Mouse (Mus musculus): ENCODE measurements around the gene Gm1123. TPM values are rescaled to one million over a fixed set of nuclear protein-coding genes. Genes with fewer than 3 reads are reported as not detected.
A peak's percentile ranks its signal among the peaks of the same experiment; 100 is the strongest.

Gene Gm1123
- polyA plus RNA-seq, 1 experiment from 2014 or later = 0.14 TPM

DNA sequence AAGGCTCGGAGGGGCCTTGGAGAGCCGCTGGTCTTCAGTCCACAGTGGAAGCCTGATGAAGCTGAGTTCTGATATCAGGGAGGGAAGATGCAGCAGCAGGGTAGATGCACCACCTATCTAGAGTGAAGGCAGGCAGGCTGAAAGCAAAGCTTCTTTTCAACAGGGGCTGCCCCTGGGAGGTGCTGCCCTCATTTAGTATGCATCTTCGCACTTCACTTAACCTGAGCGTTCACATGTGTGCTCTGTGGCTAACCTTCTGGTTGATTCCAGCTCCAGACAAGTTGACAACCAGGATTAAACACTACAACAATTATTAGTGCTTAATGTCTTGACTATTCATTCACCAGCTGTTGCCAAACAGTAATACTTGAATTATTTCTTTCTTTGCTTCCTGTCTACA, 41.4 kb downstream of the Gm1123 start:
- ATAC-seq = no peak
- no peak overlapping the region for H3K9ac ChIP-seq
- no peaks in the 10 kb centered on the region for H3K9me3 ChIP-seq (replicated peaks)
- no peak overlapping the region for H3K4me3 ChIP-seq
- 86% methylated on average over 4 of the region's 4 CpGs for WGBS
- H3K27ac ChIP-seq = no peak overlapping the region
- no peaks in the 10 kb centered on the region for H3K4me1 ChIP-seq
- H3K36me3 ChIP-seq (ENCODE audit: poor library complexity, severe bottlenecking) = peaks cover 30% of the 10 kb centered on the region; the same call in 1 of the 2 replicates
- no peaks in the 10 kb centered on the region for H3K27me3 ChIP-seq
- H3K4me2 ChIP-seq = no peak overlapping the region

DNA sequence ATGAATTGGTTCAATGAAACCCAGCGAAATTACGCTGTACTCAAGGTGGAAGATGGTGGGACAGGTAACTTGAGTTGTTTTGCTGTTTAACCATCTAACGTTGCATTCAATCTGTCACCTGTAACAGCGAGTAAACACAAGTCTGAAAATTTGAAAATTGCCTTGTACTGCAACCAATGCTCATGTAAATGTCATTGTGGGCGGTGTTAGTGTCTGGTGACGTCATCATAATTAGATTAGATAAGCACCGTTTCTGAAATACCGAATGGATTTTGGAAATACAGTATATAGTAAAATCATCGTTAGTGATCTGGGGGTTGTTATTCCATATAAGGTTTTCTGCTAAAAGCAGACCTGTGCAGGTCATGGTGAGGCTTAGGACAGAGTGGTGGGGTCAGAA, 48.4 kb downstream of the Gm1123 start:
- Histone ChIP-seq H3K27me3 (peaks cover 15% of the 10 kb centered on the region), H3K27ac (no peak overlapping the region), H3K4me1 (peaks cover 11% of the 10 kb centered on the region), H3K36me3 (ENCODE audit: poor library complexity, severe bottlenecking) (no peaks in the 10 kb centered on the region), H3K9me3 (replicated peaks) (no peaks in the 10 kb centered on the region), H3K9ac (peak overlapping the region; percentile 84), H3K4me2 (peak overlapping the region; percentile 84), H3K4me3 (peak overlapping the region; percentile 83)
- WGBS = 51% methylated on average over 9 of the region's 9 CpGs
- no peak for ATAC-seq

DNA sequence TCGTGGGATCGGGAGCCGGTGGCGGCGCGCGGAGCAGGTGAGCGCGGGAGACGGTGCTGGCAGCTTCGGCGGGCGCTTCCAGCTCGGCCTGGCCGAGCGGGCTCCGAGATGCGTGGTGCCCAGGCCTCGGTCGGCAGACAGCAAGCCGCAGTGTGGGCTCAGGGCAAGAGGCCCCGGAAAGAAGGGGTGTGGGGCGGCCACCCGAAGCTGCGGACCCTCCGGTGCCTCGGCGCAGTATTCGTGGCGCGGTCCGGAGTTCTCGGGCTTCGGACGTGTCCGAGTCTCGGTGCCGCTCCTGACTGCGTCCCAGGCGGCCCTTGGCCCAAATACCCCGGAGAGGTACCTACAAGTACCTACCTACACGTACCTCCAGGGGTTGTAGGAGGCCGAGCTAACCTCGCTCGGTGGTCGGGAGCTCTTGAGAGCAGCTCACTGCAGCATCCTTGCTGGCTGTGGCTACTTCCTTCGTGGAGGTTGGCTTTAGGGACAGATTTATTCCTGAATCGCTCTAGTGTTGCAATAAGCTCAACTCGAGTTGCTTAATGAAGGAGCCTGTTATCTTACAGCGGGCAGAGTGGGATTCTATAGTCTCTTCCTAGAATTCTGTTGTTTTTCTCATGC, 48.9 kb downstream of the Gm1123 start:
- Histone ChIP-seq H3K36me3 (ENCODE audit: poor library complexity, severe bottlenecking) (no peaks in the 10 kb centered on the region), H3K27me3 (peaks cover 16% of the 10 kb centered on the region), H3K4me1 (peaks cover 11% of the 10 kb centered on the region), H3K4me2 (peak overlapping the region; percentile 84), H3K4me3 (peak overlapping the region; percentile 83), H3K27ac (no peak overlapping the region; the same call in 1 of the 2 replicates), H3K9me3 (replicated peaks) (no peaks in the 10 kb centered on the region), H3K9ac (peak overlapping the region; percentile 84)
- WGBS = under 1% methylated on average over 48 of the region's 50 CpGs
- ATAC-seq = peak; percentile 52

DNA sequence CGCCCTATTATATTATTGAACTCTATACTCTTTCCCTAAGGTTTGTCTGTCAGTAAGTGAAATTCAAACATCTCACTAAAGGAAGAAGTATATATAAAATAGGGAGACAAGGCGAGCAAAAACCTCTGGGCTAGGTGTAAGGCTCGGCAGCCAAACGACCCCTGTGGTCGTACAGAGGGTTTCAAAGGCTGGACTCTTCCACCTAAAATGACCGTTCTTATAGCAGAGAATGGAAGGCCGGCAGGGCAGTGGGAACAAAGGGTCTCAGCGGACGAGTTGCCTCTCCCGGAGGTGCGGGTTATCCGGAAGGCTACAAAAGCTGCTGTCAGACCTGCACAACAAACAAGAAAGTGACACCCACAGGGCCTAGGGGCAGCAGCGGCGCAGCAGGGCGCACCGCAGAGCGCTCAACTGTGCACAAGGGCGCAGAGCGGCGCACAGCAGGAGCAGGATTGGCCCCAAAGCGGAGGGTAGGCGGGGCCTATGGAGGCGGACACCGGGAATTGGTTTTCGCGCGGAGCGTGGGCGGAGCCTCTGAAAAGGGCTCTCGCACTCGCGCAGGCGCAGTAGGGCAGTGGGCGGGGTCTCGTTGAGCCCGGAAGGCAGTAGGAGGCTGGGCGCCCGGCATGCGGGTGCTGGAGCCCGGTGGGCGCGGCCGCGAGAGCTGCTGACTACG, 49.6 kb downstream of the Gm1123 start, which contains the start of gene Faim:
TSS of gene Faim (plus strand) at position 574 of the 676 bp plus-strand sequence.
- H3K4me1 ChIP-seq = peaks cover 11% of the 10 kb centered on the region
- H3K9ac ChIP-seq = peak within 1 kb of the TSS; percentile 84
- peak within 1 kb of the TSS; percentile 83 for H3K4me3 ChIP-seq
- H3K36me3 ChIP-seq (ENCODE audit: poor library complexity, severe bottlenecking) = no peaks in the 10 kb centered on the region
- ATAC-seq = peak; percentile 99
- H3K4me2 ChIP-seq = peak within 1 kb of the TSS; percentile 84
- H3K27ac ChIP-seq = peak within 1 kb of the TSS; percentile 51
- no peaks in the 10 kb centered on the region for H3K9me3 ChIP-seq (replicated peaks)
- WGBS = under 1% methylated on average over 45 of the region's 45 CpGs
- peaks cover 16% of the 10 kb centered on the region for H3K27me3 ChIP-seq

DNA sequence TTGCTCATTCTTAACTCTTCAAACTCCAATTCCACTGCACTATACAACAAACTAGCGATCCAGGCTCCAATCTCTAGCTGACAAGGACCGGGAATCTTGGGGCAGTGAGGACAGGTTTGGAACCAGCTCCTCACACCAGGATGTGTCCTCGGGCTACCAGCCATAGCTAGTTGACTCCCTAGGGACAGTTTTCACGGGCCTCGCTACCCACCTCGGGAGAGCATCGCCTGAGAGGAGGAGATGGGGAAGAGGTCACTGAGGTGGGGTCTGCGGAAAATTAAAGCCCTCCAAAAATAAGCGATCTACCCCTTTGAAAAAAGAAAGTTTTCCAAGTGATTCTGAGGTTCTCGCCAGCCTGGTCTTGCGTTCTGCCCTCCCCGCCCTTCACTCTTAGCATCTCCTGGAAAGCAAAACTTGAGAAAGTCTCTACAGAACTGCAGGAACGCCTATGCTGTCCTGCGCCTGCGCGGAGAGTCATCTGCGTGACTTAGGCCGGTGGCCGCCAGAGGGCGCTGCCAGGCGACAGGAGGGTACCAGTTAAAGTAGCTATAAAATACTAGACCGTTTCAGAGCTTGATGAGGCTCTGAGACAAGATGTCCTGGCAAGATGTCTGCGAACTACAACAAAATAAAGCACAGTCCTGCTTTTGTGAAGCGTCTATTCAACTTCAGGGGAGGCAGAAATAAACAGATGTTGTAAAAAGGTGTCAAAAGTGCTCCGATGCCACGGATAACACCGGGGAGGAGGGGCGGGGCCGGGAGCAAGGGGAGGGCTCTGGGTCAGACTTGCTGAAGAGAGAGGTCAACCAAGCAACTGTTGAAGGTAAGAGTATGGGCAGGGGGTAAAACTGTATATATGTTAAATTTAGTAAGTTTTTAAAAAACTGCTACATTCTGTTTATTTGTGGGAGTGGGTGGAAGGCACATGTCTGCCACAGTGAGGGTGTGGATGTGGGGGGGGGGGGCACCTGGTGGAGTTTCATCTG, 55.8 kb downstream of the Gm1123 start:
- H3K9me3 ChIP-seq (replicated peaks) = no peaks in the 10 kb centered on the region
- peak overlapping the region; percentile 57 for H3K4me2 ChIP-seq
- peak; percentile 84 for ATAC-seq
- H3K4me3 ChIP-seq = peak overlapping the region; percentile 31
- H3K36me3 ChIP-seq (ENCODE audit: poor library complexity, severe bottlenecking) = no peaks in the 10 kb centered on the region
- 5% methylated on average over 29 of the region's 29 CpGs for WGBS
- peaks cover 8% of the 10 kb centered on the region; the same call in 1 of the 2 replicates for H3K4me1 ChIP-seq
- 0 out of 2 replicates have a peak overlapping the region, but pooled peaks have one; percentile 32 for H3K9ac ChIP-seq
- H3K27ac ChIP-seq = no peak overlapping the region
- peaks cover 51% of the 10 kb centered on the region for H3K27me3 ChIP-seq

DNA sequence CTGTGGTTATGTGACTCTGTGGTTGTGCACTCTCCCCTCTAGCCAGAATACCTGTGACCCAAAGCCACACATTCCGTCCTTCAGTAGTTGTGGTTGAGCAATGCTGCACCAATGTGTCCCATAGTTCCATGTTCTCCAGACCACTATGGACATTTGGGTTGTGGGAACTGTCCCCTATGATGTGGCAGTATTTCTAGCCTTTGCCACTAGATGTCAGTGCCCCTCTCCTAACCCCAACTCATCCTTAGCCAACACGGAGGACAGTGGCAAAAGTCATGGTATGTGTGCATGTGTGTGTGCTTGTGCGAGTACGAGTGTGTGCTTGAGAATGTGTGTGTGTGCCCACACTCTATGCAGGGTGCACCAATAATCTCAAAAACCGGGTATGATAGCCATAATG, 59.0 kb downstream of the Gm1123 start:
- Histone ChIP-seq H3K4me1 (peaks cover 16% of the 10 kb centered on the region), H3K27ac (no peak overlapping the region), H3K36me3 (ENCODE audit: poor library complexity, severe bottlenecking) (no peaks in the 10 kb centered on the region), H3K9ac (no peak overlapping the region), H3K4me3 (no peak overlapping the region), H3K4me2 (no peak overlapping the region), H3K9me3 (replicated peaks) (no peaks in the 10 kb centered on the region), H3K27me3 (peaks cover 67% of the 10 kb centered on the region)
- 39% methylated on average over 5 of the region's 5 CpGs for WGBS
- ATAC-seq = no peak

DNA sequence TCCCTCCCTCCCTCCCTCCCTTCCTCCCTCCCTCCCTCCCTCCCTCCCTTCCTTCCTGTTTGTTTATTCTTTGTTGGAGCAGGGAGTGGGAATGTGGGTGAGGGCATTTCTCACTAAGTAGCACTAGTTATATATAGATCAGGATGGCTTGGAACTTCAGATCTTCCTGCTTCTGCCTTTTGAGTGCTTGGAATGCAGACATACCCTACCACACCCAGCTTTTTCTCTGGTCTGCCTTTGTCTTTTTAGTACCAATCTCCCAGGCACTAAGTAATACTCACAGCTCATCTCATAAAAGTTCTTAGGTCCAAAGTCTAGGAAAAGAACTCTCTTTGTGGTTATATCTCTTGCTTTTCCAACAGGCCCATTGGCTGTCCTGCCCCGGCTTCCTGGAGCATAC, 59.4 kb downstream of the Gm1123 start:
- Histone ChIP-seq H3K9ac (no peak overlapping the region), H3K9me3 (replicated peaks) (peaks cover 1% of the 10 kb centered on the region; the same call in 1 of the 2 replicates), H3K36me3 (ENCODE audit: poor library complexity, severe bottlenecking) (no peaks in the 10 kb centered on the region), H3K27me3 (peaks cover 72% of the 10 kb centered on the region), H3K4me3 (no peak overlapping the region), H3K4me2 (no peak overlapping the region), H3K4me1 (peaks cover 16% of the 10 kb centered on the region), H3K27ac (no peak overlapping the region)
- WGBS = 86% methylated on average over 1 of the region's 1 CpGs
- no peak for ATAC-seq

DNA sequence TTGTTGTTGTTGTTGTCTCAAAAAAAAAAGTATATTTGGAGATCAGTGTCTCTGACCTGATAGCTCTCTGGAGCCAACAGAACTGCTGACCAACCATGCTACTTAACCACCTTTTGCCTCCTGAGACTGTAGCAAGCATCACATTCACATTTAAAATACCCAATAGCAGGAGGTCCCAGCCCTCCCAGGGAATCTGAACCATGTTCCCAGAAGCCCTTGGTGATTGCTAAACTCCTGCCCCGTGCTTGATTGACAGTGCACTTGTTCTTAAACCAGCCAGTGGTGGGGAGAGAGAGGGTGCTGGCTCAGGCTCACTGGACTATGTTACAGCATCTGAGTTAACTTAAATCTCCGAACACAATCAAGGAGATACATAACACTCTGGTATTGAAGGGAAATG, 60.6 kb downstream of the Gm1123 start:
- 33% methylated on average over 2 of the region's 2 CpGs for WGBS
- Histone ChIP-seq H3K27ac (no peak overlapping the region), H3K9ac (no peak overlapping the region), H3K27me3 (peaks cover 83% of the 10 kb centered on the region), H3K9me3 (replicated peaks) (peaks cover 11% of the 10 kb centered on the region; the same call in 1 of the 2 replicates), H3K4me3 (no peak overlapping the region), H3K36me3 (ENCODE audit: poor library complexity, severe bottlenecking) (no peaks in the 10 kb centered on the region), H3K4me2 (no peak overlapping the region), H3K4me1 (peaks cover 14% of the 10 kb centered on the region)
- ATAC-seq = no peak

DNA sequence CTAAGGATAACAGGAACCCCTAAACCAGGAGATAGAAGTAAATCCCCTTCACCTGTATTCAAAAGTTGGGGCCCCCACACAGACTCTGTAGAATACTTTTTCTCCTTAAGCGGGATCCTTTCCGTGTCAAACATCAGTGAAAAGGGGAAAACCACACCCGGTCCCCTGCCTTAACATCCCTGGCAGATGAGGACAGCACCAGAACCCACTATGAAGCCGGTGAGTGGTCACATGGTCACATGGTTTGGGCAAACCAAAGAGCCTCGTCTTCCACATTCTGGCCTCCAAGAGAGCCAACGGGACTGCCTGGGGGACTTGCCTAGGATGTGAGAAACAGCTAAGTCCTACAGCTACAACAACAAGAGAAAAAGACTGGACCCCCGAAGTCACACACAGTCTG, 62.0 kb downstream of the Gm1123 start:
- H3K27ac ChIP-seq = no peak overlapping the region

DNA sequence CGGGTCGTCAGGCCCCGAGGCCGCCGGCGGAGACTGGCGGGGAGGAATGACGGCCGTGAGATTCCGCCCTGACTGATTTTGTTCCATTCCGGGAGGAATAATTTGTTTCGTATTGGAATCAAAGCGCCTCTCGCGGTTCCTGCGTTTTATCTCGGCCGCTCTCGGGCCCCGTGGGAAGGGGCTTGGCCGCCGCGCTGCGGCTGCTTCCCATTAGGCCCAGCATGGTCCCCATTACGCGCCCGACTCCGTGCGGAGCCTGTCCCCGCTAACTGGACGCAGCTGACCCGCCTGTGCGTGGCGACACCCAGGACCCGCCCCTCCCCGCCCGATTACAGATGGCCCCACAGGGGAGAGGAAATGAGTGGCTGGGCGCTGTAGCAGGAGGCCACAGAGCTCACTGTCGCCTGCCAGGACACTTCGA, 62.4 kb downstream of the Gm1123 start:
- no peak overlapping the region for H3K27ac ChIP-seq
- H3K36me3 ChIP-seq (ENCODE audit: poor library complexity, severe bottlenecking) = no peaks in the 10 kb centered on the region
- WGBS = under 1% methylated on average over 40 of the region's 40 CpGs
- peaks cover 9% of the 10 kb centered on the region for H3K4me1 ChIP-seq
- peak overlapping the region; percentile 33 for H3K4me3 ChIP-seq
- H3K27me3 ChIP-seq = peaks cover 93% of the 10 kb centered on the region
- H3K9me3 ChIP-seq (replicated peaks) = peaks cover 11% of the 10 kb centered on the region; the same call in 1 of the 2 replicates
- ATAC-seq = no peak; the same call in 1 of the 2 replicates
- H3K4me2 ChIP-seq = peak overlapping the region; percentile 56
- peak overlapping the region; percentile 34 for H3K9ac ChIP-seq

More for the DNA sequence above, 62.0 kb downstream of the Gm1123 start:
- Histone ChIP-seq H3K4me2 (peak overlapping the region; percentile 56), H3K9ac (no peak overlapping the region), H3K4me3 (peak overlapping the region; percentile 33; the same call in 1 of the 2 replicates), H3K36me3 (ENCODE audit: poor library complexity, severe bottlenecking) (no peaks in the 10 kb centered on the region), H3K4me1 (peaks cover 9% of the 10 kb centered on the region), H3K27me3 (peaks cover 93% of the 10 kb centered on the region), H3K9me3 (replicated peaks) (peaks cover 11% of the 10 kb centered on the region; the same call in 1 of the 2 replicates)
- 3% methylated on average over 7 of the region's 7 CpGs for whole genome bisulfite sequencing
- ATAC-seq = no peak

DNA sequence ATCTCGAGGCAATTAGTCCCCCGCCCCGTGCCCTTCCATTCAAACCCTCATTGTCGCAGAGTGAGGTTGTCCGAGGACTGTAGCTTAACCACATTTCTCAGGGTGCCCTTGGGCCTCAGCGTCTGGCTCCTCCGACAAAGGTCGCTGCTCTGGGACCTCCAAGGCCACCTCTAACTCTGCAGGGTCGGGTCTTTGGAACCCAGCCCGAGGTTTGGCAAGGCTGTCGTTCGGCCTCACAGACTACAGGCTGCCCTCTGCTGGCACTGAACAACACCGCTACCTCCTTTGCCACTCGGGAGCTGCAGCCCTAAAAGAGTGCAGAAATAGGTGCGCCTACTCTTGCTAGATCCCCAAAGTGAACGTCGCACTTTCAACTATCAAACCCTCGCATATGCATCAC, 70.4 kb downstream of the Gm1123 start:
- 2% methylated on average over 18 of the region's 18 CpGs for WGBS
- Histone ChIP-seq H3K9me3 (replicated peaks) (no peaks in the 10 kb centered on the region), H3K36me3 (ENCODE audit: poor library complexity, severe bottlenecking) (no peaks in the 10 kb centered on the region), H3K4me1 (no peaks in the 10 kb centered on the region; the same call in 1 of the 2 replicates), H3K4me3 (0 out of 2 replicates have a peak overlapping the region, but pooled peaks have one; percentile 10), H3K27ac (no peak overlapping the region), H3K4me2 (no peak overlapping the region), H3K27me3 (peaks cover 94% of the 10 kb centered on the region), H3K9ac (no peak overlapping the region)
- peak; percentile 43; the same call in 1 of the 2 replicates for ATAC-seq

Data from forebrain, embryonic 13.5 days (tissue).